Mouse (Mus musculus): ENCODE results near the gene Crispld2.

GRCm38 (mm10) chr8:120015916-120016315 is 23.7 kb downstream of the Crispld2 start:
- TF ChIP-seq CHD2 (IDR thresholded peaks at IDR 0.05; ENCODE audit: low read length) (no peak), POLR2A (IDR thresholded peaks at IDR 0.05; ENCODE audit: control insufficient read depth in 1 of 2, insufficient read depth in 1 of 2, low read depth in 1 of 2, low read length in 2 of 2, poor library complexity in 1 of 2) (no peak), USF2 (IDR thresholded peaks at IDR 0.05; ENCODE audit: borderline replicate concordance in 1 of 2, insufficient read depth in 1 of 2, low read depth in 1 of 2, low read length in 2 of 2) (no peak), ZNF384 (IDR thresholded peaks at IDR 0.05; ENCODE audit: low read depth, low read length) (no peak), ZMIZ1 (IDR thresholded peaks at IDR 0.05; ENCODE audit: low read depth, low read length) (no peak), ZC3H11A (IDR thresholded peaks at IDR 0.05; ENCODE audit: low read depth, low read length) (no peak), CTCF (IDR thresholded peaks at IDR 0.05 in 2 of 3, conservative IDR thresholded peaks at IDR 0.05 in 1 of 3; ENCODE audit: control insufficient read depth in 1 of 3, insufficient read depth in 1 of 3, low read depth in 2 of 3, low read length in 3 of 3, poor library complexity in 1 of 3, severe bottlenecking in 1 of 3) (no peak), BHLHE40 (IDR thresholded peaks at IDR 0.05; ENCODE audit: borderline replicate concordance, low read depth, low read length) (no peak), EP300 (IDR thresholded peaks at IDR 0.05; ENCODE audit: low read depth in 1 of 2, low read length in 2 of 2) (no peak), USF1 (IDR thresholded peaks at IDR 0.05; ENCODE audit: low read depth, low read length) (no peak)

Data from MEL (cell line).